Comparison of ENCODE assay signal across 30 mouse cellular contexts in genomic region chr5:143092891-143093290, GRCm38 (mm10). TPM values are rescaled to one million over a fixed set of nuclear protein-coding genes. Genes with fewer than 3 reads are reported as not detected.
"Had no signal": no experiment of that assay in that cellular context is flagged by ENCODE, and none has a peak within 500 bp of the region (broad histone marks: within the 10 kb centered on the region; RNA-seq: fewer than 3 reads in every experiment).

No protein-coding gene starts in this region.

- H3K4me1 ChIP-seq: liver, embryonic 13.5 days; midbrain, embryonic 12.5 days; midbrain, embryonic 15.5 days; neural tube, embryonic 13.5 days had no signal

- H3K27me3 ChIP-seq: liver, embryonic 13.5 days; midbrain, embryonic 12.5 days; midbrain, embryonic 15.5 days; neural tube, embryonic 13.5 days had no signal

- H3K36me3 ChIP-seq: midbrain, embryonic 15.5 days had no signal

- DNase-seq: kidney, adult 2 months; kidney, postnatal 25 days; layer of hippocampus, adult 9-11 months; liver, embryonic 13.5 days; lung, adult 2 months; lung, postnatal 14 days; lung, postnatal 4 days; thymus, adult 18-20 months; thymus, postnatal 14 days; thymus, postnatal 4 days had no signal

- H3K27ac ChIP-seq: kidney, postnatal 0 days; layer of hippocampus, adult 2 months; liver, embryonic 13.5 days; midbrain, embryonic 12.5 days; midbrain, embryonic 15.5 days; neural tube, embryonic 13.5 days had no signal

- H3K4me3 ChIP-seq: layer of hippocampus, adult 2 months; liver, embryonic 13.5 days; midbrain, embryonic 12.5 days; midbrain, embryonic 15.5 days; myocyte; neural tube, embryonic 13.5 days had no signal

- H3K9me3 ChIP-seq: liver, embryonic 13.5 days; midbrain, embryonic 12.5 days; midbrain, embryonic 15.5 days; neural tube, embryonic 13.5 days had no signal

RNA-seq across cellular contexts. Expression of gene Olfr718-ps1, which starts 54.5 kb away (rescaled TPM):
- total RNA-seq: liver, adult 2 months; megakaryocyte progenitor cell, adult 5-6 weeks; megakaryocyte-erythroid progenitor cell, adult 5-6 weeks; monocyte, adult 5-6 weeks; neutrophil, adult 5-6 weeks had no signal
- polyA plus RNA-seq: kidney, adult 2 months; kidney, postnatal 0 days; large intestine, adult 2 months; limb, embryonic 11.5 days; limb, embryonic 14.5 days; liver, adult 2 months; liver, embryonic 13.5 days; liver, embryonic 16.5 days; lung, adult 2 months; lung, embryonic 16.5 days; midbrain, embryonic 12.5 days; myocyte; small intestine, adult 2 months; spleen, adult 2 months; stomach, embryonic 16.5 days; testis, adult 2 months had no signal
